8 mouse cellular contexts compared by ENCODE assay signal in the genomic region with DNA sequence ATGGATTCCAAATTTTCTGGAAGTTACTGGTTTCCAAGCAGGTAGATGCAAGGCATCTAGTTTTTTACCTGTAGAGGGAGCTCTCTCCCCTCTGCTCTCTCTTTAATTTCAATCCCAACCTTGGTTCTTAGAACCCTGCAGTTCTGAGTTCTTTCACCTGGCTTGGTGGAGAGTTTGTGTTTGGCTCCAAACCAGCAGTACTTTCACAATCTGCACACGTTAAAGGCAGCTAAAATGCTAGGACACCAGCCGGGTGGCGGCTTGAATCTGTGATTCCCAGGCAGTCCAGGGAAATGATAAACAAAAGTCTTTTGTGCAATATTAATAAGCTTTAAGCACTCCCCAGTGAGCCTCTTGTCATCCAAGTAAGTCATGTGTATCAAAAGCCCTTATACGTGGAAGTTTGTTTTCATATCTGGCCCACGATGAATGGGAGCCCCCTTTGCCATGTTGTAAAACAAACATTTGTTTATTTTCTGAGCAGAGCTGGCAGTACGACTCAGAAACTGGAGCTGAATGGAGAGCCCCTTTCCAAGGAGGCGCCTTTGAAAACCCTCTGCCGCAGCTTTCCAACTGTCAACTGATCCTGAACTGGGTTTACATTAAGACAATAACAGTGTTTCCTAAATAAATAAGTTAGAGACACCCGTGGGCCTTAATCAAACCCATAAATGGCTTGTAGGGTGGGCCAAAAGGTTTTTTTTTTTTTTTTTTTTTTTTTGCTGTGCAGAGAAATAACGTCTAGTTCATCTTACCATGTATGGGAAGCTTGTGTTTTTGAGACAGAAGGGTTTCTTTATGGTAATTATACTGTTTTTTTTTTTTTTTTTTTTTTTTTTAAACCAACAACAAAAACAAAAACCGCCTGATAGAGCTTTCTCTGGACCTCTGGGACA.
DNase-seq lines count a peak whose midpoint lies in the region; ATAC-seq and TF ChIP-seq lines count a peak whose summit lies in the region.

No protein-coding gene starts in this region.

- H3K9ac ChIP-seq in ES-E14 (ENCODE audit: insufficient read depth, low read depth, low read length, poor library complexity, severe bottlenecking): no peak overlapping the region
- no peak overlapping the region; the same call in 1 of the 2 replicates for H3K9ac ChIP-seq in heart, embryonic 16.5 days (ENCODE audit: low read length)
- H3K9ac ChIP-seq in midbrain, embryonic 13.5 days (replicated peaks): no peak overlapping the region

- in situ Hi-C loops in ES-E14 (cut with MboI; ENCODE audit: low sequenced_read_pairs in 2 of 2, unreplicated experiment in 2 of 2): no loop called here

- no peaks in the 10 kb centered on the region for H3K36me3 ChIP-seq in ES-E14 (ENCODE audit: control insufficient read depth, insufficient read depth, low read length, poor library complexity, severe bottlenecking)
- no peaks in the 10 kb centered on the region for H3K36me3 ChIP-seq in heart, embryonic 16.5 days (ENCODE audit: control insufficient read depth, insufficient read depth)
- H3K36me3 ChIP-seq in midbrain, embryonic 13.5 days: no peaks in the 10 kb centered on the region

- peak overlapping the region; percentile 36; the same call in 1 of the 2 replicates for H3K27ac ChIP-seq in ES-E14 (ENCODE audit: insufficient read depth, low read depth, low read length, poor library complexity, severe bottlenecking)
- peak overlapping the region; percentile 50 for H3K27ac ChIP-seq in heart, embryonic 16.5 days (ENCODE audit: low read length)
- no peak overlapping the region for H3K27ac ChIP-seq in midbrain, embryonic 13.5 days

- no peak overlapping the region for H3K4me3 ChIP-seq in ES-E14 (ENCODE audit: insufficient read depth in 1 of 2, low read depth in 1 of 2, low read length in 2 of 2, poor library complexity in 1 of 2, severe bottlenecking in 1 of 2)
- H3K4me3 ChIP-seq in heart, embryonic 16.5 days (ENCODE audit: low read length): peak overlapping the region; percentile 43
- H3K4me3 ChIP-seq in midbrain, embryonic 13.5 days (replicated peaks): 0 out of 2 replicates have a peak overlapping the region, but pooled peaks have one; percentile 11

- H3K4me1 ChIP-seq in ES-E14 (ENCODE audit: control insufficient read depth in 2 of 2, insufficient read depth in 2 of 2, low read length in 2 of 2, poor library complexity in 1 of 2): peaks cover 0 to 4% of the 10 kb centered on the region in 2 experiments; a peak in 1 of 4 replicates
- H3K4me1 ChIP-seq in heart, embryonic 16.5 days (ENCODE audit: control insufficient read depth, insufficient read depth, low read length): 0 out of 2 replicates have a peak, but pooled peaks cover 2% of the 10 kb centered on the region
- peaks cover 10% of the 10 kb centered on the region for H3K4me1 ChIP-seq in midbrain, embryonic 13.5 days (replicated peaks)

- H3K4me2 ChIP-seq in heart, embryonic 16.5 days (ENCODE audit: low read depth, low read length): peak overlapping the region; percentile 67
- peak overlapping the region; percentile 40 for H3K4me2 ChIP-seq in midbrain, embryonic 13.5 days (replicated peaks)

- DNase-seq in 3T3-L1 (ENCODE audit: low read depth, low spot score): peak; percentile 70
- DNase-seq in ES-E14 (ENCODE audit: low read depth, low spot score): peak; percentile 62
- peak; percentile 80 for DNase-seq in embryo, embryonic 10.5 days (ENCODE audit: low spot score)
- DNase-seq in left cerebral cortex, postnatal 10 days (ENCODE audit: extremely low spot score in 1 of 2, low spot score in 2 of 2): peak; percentile 4 to 16
- no peak for DNase-seq in spleen, adult 12 weeks (ENCODE audit: low spot score)

- 24% methylated on average over 11 of the region's 11 CpGs for WGBS in heart, embryonic 16.5 days
- WGBS in midbrain, embryonic 13.5 days: 7% methylated on average over 11 of the region's 11 CpGs

- ATAC-seq in heart, embryonic 16.5 days (replicated peaks; ENCODE audit: extremely low read depth, insufficient read depth, low FRiP score): peak; percentile 18; the same call in 1 of the 2 replicates
- peak; percentile 80 for ATAC-seq in midbrain, embryonic 13.5 days
- ATAC-seq in inflammation-experienced regulatory T-cells, adult 6 months: no peak

- H3K9me3 ChIP-seq in ES-E14 (ENCODE audit: control insufficient read depth, insufficient read depth, low read depth, low read length): no peaks in the 10 kb centered on the region
- H3K9me3 ChIP-seq in heart, embryonic 16.5 days (replicated peaks; ENCODE audit: control insufficient read depth, low read length): no peaks in the 10 kb centered on the region
- H3K9me3 ChIP-seq in midbrain, embryonic 13.5 days: no peaks in the 10 kb centered on the region

- intact Hi-C loops in left cerebral cortex, postnatal 10 days (cut with DNase I): loop anchor here (5.0 to 10.0 kb wide), 3 partner anchors 175 to 1562 kb away; no protein-coding TSS in a partner anchor

- no peaks in the 10 kb centered on the region for H3K27me3 ChIP-seq in heart, embryonic 16.5 days (ENCODE audit: control insufficient read depth, insufficient read depth, low read length)
- H3K27me3 ChIP-seq in midbrain, embryonic 13.5 days: 0 out of 2 replicates have a peak, but pooled peaks cover 5% of the 10 kb centered on the region

TF ChIP-seq in ES-E14, 5 proteins besides CTCF, POLR2A, EP300 and RAD21:
- TF ChIP-seq CHD2 (IDR thresholded peaks at IDR 0.05; ENCODE audit: low read depth, low read length): no peak
- peak; percentile 92 for TF ChIP-seq ZNF384 (IDR thresholded peaks at IDR 0.05; ENCODE audit: low read depth, low read length)
- TF ChIP-seq MAFK (IDR thresholded peaks at IDR 0.05; ENCODE audit: insufficient read depth, low read depth, low read length): no peak
- no peak for TF ChIP-seq HCFC1 (IDR thresholded peaks at IDR 0.05; ENCODE audit: borderline replicate concordance, insufficient read depth, low read length)
- peak; percentile 53; the same call in 1 of the 2 replicates for TF ChIP-seq ZC3H11A (IDR thresholded peaks at IDR 0.05; ENCODE audit: borderline replicate concordance, low read depth, low read length)

Comparison
In these comparisons a context has a peak if more than half of its experiments do, and no peak if none do; other contexts are left out.
1. H3K4me3 ChIP-seq: peak in heart, embryonic 16.5 days (single experiment) and midbrain, embryonic 13.5 days (single experiment); none in ES-E14 (0 of 2).